Mouse (Mus musculus): ENCODE measurements around the gene Irf2.

DNA sequence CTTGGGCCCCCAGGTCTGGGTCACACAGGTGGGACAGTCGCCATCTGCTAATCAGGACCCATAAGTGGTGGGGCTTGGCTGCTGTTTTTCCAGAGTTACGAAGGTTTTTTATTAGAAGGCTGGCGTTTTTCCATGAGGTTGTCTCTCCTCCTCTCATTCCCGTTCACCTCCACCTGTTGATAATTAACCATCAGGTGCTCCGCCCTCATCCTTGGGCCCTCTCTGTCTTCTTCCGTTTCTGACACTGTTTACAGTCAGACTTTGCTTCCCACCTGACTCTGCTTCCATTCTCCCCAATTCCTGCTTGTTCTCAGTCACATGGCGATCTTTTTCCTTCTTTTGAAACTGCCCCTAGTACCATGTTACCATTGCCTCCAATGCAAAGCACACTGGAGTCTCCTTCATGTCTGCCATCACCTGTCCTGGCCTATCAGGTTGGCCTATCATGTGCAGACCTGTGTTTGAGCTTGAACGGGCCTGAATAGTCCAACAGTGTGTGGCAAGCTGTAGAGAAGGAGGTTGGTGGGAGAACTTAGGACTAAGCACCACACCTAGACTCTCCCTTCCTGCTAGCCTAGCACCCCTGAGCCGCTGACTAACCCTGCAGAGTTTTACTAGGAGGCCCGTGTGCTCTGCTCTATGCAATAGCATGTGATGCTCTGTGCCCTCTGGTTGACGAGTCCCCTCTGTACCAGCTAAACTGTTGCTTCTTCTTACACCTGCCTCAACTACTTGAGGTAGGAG is 90.8 kb downstream of the Irf2 start:
- TF ChIP-seq CTCF (IDR thresholded peaks at IDR 0.05; ENCODE audit: insufficient read depth, low read depth, low read length) = no peak
- TF ChIP-seq POLR2A (IDR thresholded peaks at IDR 0.05; ENCODE audit: insufficient read depth, low read depth, low read length) = no peak

Data from olfactory bulb, adult 2 months (tissue).